29 mouse cellular contexts compared by ENCODE assay signal in the genomic region with DNA sequence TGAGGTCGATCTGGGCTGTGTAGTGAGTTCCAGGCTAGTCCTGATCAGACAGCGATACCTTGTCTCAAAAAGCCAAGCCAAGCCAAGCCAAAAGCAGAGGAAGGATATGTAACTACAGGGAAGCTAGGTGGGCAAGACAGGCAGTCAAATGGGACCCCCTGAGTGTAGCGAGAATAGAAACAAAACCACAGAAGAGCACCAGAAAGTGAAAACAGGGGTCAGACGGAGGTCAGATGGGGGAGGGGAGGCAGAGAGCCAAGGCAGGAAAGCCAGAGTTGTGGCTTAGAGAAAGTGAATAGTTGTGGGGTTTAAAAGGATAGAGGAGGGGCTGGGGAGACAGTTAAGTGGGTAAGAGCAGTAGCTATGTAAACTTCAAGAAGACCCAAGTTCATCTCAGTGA. TPM values are rescaled to one million over a fixed set of nuclear protein-coding genes. Genes with fewer than 3 reads are reported as not detected.
DNase-seq lines count a peak whose midpoint lies in the region; ATAC-seq and TF ChIP-seq lines count a peak whose summit lies in the region.
"Had no signal": no experiment of that assay in that cellular context is flagged by ENCODE, and none has a peak within 500 bp of the region (broad histone marks: within the 10 kb centered on the region; RNA-seq: fewer than 3 reads in every experiment).

No protein-coding gene starts in this region.

- no peak for TF ChIP-seq EP300 in liver, postnatal 0 days (IDR thresholded peaks at IDR 0.05; ENCODE audit: low read depth)

- DNase-seq in liver, postnatal 0 days = peak; percentile 33
- no peak for DNase-seq in liver, embryonic 11.5 days (ENCODE audit: low spot score)
- DNase-seq in A20 (ENCODE audit: low read depth, low spot score) (peak; percentile 65), adipocyte (ENCODE audit: low spot score) (no peak)
- peak; percentile 11 for DNase-seq in thymus, postnatal 25 days
- DNase-seq in cerebellum, adult 11-12 months = no peak
- DNase-seq: cerebellum, adult 8-10 months; cerebellum, postnatal 25 days; gastrocnemius, postnatal 10 days; heart, postnatal 14 days; kidney, adult 18-20 months; kidney, postnatal 25 days; left cerebral cortex, postnatal 4 days; liver, embryonic 13.5 days; lung, adult 2 months; lung, postnatal 10 days; right cerebral cortex, postnatal 25 days had no signal

- H3K36me3 ChIP-seq in liver, postnatal 0 days (replicated peaks; ENCODE audit: insufficient read depth, low read length) = no peaks in the 10 kb centered on the region
- no peaks in the 10 kb centered on the region for H3K36me3 ChIP-seq in liver, embryonic 11.5 days (ENCODE audit: control insufficient read depth, insufficient read depth, low read length)
- H3K36me3 ChIP-seq: embryonic facial prominence, embryonic 10.5 days; embryonic facial prominence, embryonic 15.5 days; forebrain, embryonic 12.5 days; G1E; kidney, embryonic 15.5 days; liver, embryonic 13.5 days; midbrain, embryonic 13.5 days had no signal

- H3K27me3 ChIP-seq in liver, postnatal 0 days (ENCODE audit: insufficient read depth, low read length) = no peaks in the 10 kb centered on the region
- H3K27me3 ChIP-seq in liver, embryonic 11.5 days (replicated peaks; ENCODE audit: control insufficient read depth, insufficient read depth, low read length) = no peaks in the 10 kb centered on the region
- H3K27me3 ChIP-seq: embryonic facial prominence, embryonic 15.5 days; liver, embryonic 13.5 days; midbrain, embryonic 13.5 days had no signal

- WGBS in liver, postnatal 0 days (ENCODE audit: insufficient replicate concordance) = 38% methylated on average over 4 of the region's 4 CpGs
- 49% methylated on average over 4 of the region's 4 CpGs for WGBS in liver, embryonic 11.5 days

- H3K4me1 ChIP-seq in liver, postnatal 0 days (ENCODE audit: insufficient read depth) = peaks cover 5% of the 10 kb centered on the region
- H3K4me1 ChIP-seq in liver, embryonic 11.5 days (replicated peaks; ENCODE audit: control insufficient read depth, insufficient read depth, low read length) = no peaks in the 10 kb centered on the region
- peaks cover 21% of the 10 kb centered on the region for H3K4me1 ChIP-seq in brown adipose tissue, adult 24 weeks (ENCODE audit: control insufficient read depth, insufficient read depth, insufficient read length, low read length)
- H3K4me1 ChIP-seq: embryonic facial prominence, embryonic 15.5 days; liver, embryonic 13.5 days; midbrain, embryonic 13.5 days had no signal

- no peak overlapping the region for H3K4me2 ChIP-seq in liver, postnatal 0 days (ENCODE audit: low read depth, low read length)
- no peak overlapping the region for H3K4me2 ChIP-seq in liver, embryonic 11.5 days
- H3K4me2 ChIP-seq: embryonic facial prominence, embryonic 15.5 days; forebrain, embryonic 12.5 days; kidney, embryonic 15.5 days; liver, embryonic 13.5 days; midbrain, embryonic 13.5 days had no signal

- H3K9me3 ChIP-seq in liver, postnatal 0 days (ENCODE audit: low read length) = no peaks in the 10 kb centered on the region
- no peaks in the 10 kb centered on the region for H3K9me3 ChIP-seq in liver, embryonic 11.5 days (ENCODE audit: control insufficient read depth, low read length)
- H3K9me3 ChIP-seq: embryonic facial prominence, embryonic 10.5 days; embryonic facial prominence, embryonic 15.5 days; forebrain, embryonic 12.5 days; G1E; kidney, embryonic 15.5 days; liver, embryonic 13.5 days; midbrain, embryonic 13.5 days had no signal

- no peak overlapping the region for H3K4me3 ChIP-seq in liver, postnatal 0 days (ENCODE audit: low read depth, low read length)
- no peak overlapping the region for H3K4me3 ChIP-seq in liver, embryonic 11.5 days (ENCODE audit: low read depth, low read length)
- H3K4me3 ChIP-seq in brown adipose tissue, adult 24 weeks (ENCODE audit: insufficient read depth, low read depth, low read length) = no peak overlapping the region
- H3K4me3 ChIP-seq: embryonic facial prominence, embryonic 10.5 days; embryonic facial prominence, embryonic 15.5 days; forebrain, embryonic 12.5 days; kidney, embryonic 15.5 days; layer of hippocampus, adult 2 months; liver, embryonic 13.5 days; midbrain, embryonic 13.5 days had no signal

- no peak for TF ChIP-seq CTCF in liver, postnatal 0 days (IDR thresholded peaks at IDR 0.05; ENCODE audit: low read depth)

- H3K9ac ChIP-seq in liver, postnatal 0 days (replicated peaks) = no peak overlapping the region
- no peak overlapping the region for H3K9ac ChIP-seq in liver, embryonic 11.5 days (ENCODE audit: low read depth, low read length)
- H3K9ac ChIP-seq: embryonic facial prominence, embryonic 15.5 days; forebrain, embryonic 12.5 days; kidney, embryonic 15.5 days; liver, embryonic 13.5 days; midbrain, embryonic 13.5 days had no signal

- no peak for ATAC-seq in liver, postnatal 0 days
- no peak for ATAC-seq in liver, embryonic 11.5 days (replicated peaks; ENCODE audit: low FRiP score)
- ATAC-seq: hindbrain, embryonic 16.5 days; midbrain, embryonic 13.5 days had no signal

- no peak overlapping the region for H3K27ac ChIP-seq in liver, postnatal 0 days (ENCODE audit: low read depth)
- H3K27ac ChIP-seq in liver, embryonic 11.5 days (ENCODE audit: low read depth, low read length) = no peak overlapping the region
- peak overlapping the region; percentile 84 for H3K27ac ChIP-seq in brown adipose tissue, adult 24 weeks (replicated peaks; ENCODE audit: low read depth, low read length)
- H3K27ac ChIP-seq: embryonic facial prominence, embryonic 10.5 days; embryonic facial prominence, embryonic 15.5 days; forebrain, embryonic 12.5 days; kidney, embryonic 15.5 days; layer of hippocampus, adult 2 months; liver, embryonic 13.5 days; macrophage; midbrain, embryonic 13.5 days had no signal

RNA-seq across cellular contexts. Expression of a gene that starts 31.8 kb away (rescaled TPM):
- not detected in 2 replicates for polyA plus RNA-seq in liver, postnatal 0 days (2015; fragmentation: Nextera tagmentation; extraction: Ambion mirVana)
- polyA plus RNA-seq in liver, embryonic 11.5 days (2014; fragmentation: Nextera tagmentation; extraction: Ambion mirVana) = not detected in 2 replicates
- not detected in 2 replicates for polyA plus RNA-seq in brown adipose tissue, adult 24 weeks (2012; ENCODE audit: insufficient read depth, insufficient read length, missing spikeins)
- polyA plus RNA-seq: embryonic facial prominence, embryonic 15.5 days; G1E; heart, embryonic 14.5 days; intestine, embryonic 14.5 days; liver, embryonic 13.5 days; lung, adult 2 months; macrophage had no signal

RNA-seq across cellular contexts. Expression of a gene that starts 53.8 kb away (rescaled TPM):
- 2.3 and 2.8 TPM in 2 replicates for polyA plus RNA-seq in liver, postnatal 0 days (2015; fragmentation: Nextera tagmentation; extraction: Ambion mirVana)
- 11.0 and 12.0 TPM in 2 replicates for polyA plus RNA-seq in liver, embryonic 11.5 days (2014; fragmentation: Nextera tagmentation; extraction: Ambion mirVana)
- polyA plus RNA-seq in brown adipose tissue, adult 24 weeks (2012; ENCODE audit: insufficient read depth, insufficient read length, missing spikeins) = 10,672 and 38,636 TPM in 2 replicates

Comparison
In these comparisons a context has a peak if more than half of its experiments do, and no peak if none do; other contexts are left out.
1. DNase-seq: peak in liver, postnatal 0 days (single experiment), A20 (single experiment) and thymus, postnatal 25 days (single experiment); none in liver, embryonic 11.5 days (single experiment), cerebellum, adult 11-12 months (single experiment) and adipocyte (single experiment).
2. RNA of a gene that starts 53.8 kb away (polyA plus RNA-seq): 10,672 to 38,636 TPM in brown adipose tissue, adult 24 weeks; 11.0 to 12.0 TPM in liver, embryonic 11.5 days and 2.3 to 2.8 TPM in liver, postnatal 0 days; every median in the first group is over 100 times any median in the second.